Mouse (Mus musculus): ENCODE measurements around the gene Lbhd1.

The Lbhd1 gene

DNA sequence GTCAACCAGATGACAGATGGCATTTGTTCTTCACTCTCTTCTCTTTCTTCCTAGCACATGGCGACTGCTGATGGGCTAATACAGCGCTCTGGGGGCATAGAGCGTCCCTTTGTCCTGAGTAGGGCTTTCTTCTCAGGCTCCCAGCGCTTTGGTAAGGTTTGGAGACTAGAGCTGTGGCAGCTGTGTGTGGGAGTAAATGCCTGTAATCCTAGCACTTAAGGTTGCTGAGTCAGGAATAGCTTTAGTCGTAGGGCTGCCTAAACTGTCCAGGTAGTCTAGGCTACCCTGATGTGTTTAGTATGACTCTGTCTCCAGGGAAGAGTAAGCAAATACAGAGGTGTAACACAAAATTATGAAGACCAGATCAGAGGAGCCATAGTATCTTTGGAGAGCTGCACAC lies 28.3 kb downstream of the Lbhd1 start:
- DNase-seq (ENCODE audit: low spot score): no peak

DNA sequence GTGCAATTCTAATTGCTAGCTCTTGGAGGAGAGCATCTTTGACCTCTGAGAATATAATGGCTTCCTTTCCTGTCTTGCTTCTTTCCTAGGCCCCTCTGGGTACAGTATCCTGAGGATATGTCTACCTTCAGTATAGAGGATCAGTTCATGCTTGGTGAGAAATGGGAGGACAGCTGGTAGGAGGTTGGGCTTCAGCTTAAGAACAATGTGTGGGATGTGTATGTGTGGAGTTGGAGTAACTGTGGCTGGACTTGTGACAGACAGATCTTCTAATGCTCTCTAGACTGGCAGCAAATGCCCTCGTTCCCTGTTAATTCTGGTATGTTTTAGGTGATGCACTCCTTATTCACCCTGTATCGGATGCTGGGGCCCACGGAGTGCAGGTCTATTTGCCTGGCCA lies 30.7 kb downstream of the Lbhd1 start:
- no peak for DNase-seq (ENCODE audit: low spot score)

DNA sequence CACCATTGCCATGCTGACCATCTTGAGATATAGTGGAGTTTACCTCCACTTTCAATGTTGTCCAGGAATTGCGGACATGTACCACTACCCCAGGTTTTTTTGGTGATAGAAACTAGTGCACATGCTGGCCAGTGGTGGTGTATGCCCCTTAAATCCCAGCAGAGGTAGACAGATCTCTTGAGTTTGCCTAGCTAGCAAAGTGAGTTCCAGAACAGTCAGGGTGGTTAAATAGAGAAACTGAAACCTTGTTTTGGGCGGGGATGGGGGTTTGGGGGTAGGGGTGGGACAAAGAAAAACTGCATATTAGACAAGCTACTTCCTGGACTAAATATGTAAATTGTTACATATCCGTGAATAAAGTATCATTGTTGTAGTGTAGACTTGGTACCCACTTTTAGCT lies 35.5 kb downstream of the Lbhd1 start:
- no peak for DNase-seq (ENCODE audit: low spot score)

DNA sequence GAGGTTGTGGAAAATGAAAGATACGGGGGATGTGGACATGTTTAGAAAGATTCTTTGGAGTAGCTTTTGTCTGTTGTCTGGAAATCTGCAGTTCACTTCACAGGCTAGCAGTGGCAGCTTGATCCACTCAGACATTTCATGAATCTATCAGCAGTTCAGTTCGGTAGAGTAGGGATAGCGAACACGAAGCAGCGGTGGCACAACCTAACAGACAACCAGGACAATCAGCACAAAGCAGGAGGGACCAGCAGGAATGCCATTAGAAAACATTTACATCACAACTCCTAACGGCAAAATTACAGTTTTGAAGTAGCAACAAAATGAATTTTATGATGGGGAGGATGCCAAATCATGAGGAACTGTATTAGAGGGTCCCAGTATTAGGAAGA lies 36.1 kb downstream of the Lbhd1 start:
- no peak for DNase-seq (ENCODE audit: low spot score)

DNA sequence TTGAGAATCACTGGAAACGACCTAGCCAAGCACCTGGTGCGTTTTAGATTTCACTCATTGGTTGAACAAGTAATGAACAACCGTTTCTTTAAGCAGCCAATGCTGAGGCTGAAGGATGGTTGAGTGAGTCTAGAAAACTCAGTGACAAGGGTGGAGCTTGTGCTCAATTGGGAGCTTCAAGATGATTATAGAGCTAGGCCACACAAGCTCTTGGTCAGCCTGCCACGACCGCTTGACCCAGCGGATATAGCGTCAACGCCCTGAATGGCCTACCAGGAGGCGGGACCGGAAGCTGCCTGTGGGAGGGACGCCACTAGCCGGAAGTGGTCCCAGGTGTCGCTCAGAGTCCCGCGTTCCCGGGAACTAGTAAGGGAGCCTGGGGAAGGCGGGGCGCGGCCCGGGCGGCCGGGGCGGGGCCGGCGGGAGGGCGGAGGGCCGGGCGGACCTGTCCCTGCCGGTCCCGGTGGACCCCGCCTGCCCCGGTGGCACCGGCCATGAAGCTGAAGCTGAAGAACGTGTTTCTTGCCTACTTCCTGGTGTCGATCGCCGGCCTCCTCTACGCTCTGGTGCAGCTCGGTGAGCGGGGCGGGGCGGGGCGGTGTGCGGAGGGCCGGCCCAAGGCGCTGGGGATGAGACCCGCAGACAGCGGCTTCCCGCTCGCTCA lies 36.7 kb downstream of the Lbhd1 start, which contains the start of gene B3gat3:
TSS of gene B3gat3 (plus strand) at position 302 of the 664 bp plus-strand sequence.
- peak; percentile 92 for DNase-seq (ENCODE audit: low spot score)

DNA sequence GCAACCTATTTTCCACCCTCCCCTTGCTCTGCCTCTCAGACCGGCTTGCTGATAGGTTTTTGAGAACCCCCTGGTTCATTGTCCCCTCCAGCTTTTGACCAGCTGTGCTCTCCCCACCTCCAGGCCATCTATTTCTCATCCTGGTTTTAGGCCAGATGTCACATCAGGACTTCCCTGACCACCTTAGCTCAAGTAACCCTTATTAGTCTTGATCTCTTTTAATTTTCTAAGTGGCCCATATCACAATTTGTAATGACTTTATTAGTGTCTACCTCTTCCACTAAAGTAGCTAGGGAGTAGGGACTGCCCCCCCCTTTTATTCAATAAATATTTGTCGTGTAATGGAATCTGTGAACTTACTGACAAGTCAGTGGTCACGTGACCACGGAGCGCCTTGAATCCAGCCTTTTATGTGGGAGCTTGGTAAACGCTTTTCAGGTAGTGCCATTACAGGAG lies 37.3 kb downstream of the Lbhd1 start:
- no peak for DNase-seq (ENCODE audit: low spot score)

DNA sequence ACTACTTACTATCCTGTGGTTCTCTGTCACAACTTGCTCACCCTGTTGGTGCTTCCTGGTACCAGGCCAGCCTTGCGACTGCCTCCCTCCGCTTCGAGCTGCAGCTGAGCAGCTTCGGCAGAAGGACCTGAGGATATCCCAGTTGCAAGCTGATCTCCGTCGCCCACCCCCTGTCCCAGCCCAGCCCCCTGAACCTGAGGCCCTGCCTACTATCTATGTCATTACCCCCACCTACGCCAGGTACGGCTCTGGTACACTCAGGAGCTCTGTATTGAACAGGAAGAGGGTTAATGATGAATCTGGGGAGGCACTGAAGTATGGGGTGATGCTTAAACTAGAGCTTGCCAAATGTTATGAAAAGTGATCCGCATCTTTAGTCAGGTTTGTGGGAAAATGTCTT lies 38.2 kb downstream of the Lbhd1 start:
- DNase-seq (ENCODE audit: low spot score): no peak

DNA sequence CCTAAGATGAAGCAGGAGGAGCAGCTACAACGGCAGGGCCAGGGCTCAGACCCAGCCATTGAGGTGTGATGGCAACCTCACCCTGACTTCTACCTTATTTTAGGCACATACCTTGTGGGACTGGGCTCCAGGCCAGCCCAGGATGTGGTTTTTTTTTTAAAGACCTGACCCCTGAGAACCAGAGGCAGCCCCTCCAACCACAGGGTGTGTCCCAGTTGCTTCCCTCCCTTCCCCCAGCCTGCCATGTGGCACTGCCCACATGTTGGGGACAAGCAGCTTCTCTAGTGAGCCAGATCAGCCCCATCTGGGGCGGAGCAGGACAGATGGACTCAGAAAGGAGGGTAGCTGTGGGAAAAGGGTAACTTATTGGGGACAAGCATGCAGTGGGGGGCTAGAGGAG lies 43.2 kb downstream of the Lbhd1 start:
- DNase-seq (ENCODE audit: low spot score): no peak

DNA sequence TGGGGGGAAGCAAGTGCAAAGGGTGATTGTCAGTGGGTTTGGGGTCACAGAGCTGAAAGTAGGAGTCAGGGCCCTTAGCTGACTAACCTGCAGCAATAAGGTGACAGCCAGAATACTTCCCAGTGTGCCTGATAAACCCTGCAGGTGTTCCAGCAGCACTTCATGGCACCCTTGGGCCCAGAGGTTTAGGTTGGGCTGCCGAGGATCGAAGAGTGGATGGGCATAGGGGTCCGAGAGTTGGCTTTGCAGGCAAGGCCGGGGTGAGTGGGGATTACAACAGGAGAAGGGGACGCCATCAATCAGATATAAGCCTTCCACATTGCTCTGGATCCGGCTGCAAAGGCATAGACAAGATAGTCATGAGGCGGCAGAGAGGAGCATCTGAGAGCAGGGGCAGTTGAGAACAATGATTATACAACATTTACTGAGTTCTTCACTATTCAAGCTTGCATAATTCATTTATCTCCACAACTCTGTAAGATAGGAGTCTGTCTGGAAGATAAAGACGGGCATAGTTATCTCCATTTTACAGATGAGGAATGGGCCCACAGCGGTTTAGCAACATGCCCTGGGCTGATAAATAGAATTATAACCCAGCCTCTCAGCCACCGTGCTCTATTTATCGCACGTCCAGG lies 44.5 kb downstream of the Lbhd1 start:
- no peak for DNase-seq (ENCODE audit: low spot score)

DNA sequence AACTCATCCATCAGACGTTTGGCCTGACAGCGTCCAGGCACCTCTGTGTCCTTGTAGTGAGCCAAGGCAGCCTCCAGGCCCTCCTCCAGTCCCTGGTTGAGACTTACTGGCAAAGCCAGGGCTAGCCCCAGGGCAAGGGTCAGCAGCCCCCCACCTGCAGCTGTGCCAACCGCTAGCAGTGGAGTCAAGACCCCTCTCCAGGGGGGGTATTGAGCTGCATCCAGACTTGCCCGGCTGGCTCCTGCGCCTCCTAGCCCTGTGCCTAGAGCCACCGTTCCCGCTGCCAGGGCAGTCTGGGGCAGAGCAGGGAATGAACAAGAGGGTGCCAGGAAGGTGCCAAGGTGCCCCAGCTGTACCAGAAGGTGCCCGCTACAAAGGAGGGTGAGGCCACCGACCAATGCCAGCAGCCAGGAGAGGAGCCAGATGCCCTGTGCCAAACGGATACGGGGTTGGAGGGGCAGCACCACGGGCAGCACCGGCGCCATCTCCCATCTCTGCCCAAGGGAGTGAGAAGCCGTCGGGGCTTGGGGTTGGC lies 45.2 kb downstream of the Lbhd1 start:
- DNase-seq (ENCODE audit: low spot score): no peak

DNA sequence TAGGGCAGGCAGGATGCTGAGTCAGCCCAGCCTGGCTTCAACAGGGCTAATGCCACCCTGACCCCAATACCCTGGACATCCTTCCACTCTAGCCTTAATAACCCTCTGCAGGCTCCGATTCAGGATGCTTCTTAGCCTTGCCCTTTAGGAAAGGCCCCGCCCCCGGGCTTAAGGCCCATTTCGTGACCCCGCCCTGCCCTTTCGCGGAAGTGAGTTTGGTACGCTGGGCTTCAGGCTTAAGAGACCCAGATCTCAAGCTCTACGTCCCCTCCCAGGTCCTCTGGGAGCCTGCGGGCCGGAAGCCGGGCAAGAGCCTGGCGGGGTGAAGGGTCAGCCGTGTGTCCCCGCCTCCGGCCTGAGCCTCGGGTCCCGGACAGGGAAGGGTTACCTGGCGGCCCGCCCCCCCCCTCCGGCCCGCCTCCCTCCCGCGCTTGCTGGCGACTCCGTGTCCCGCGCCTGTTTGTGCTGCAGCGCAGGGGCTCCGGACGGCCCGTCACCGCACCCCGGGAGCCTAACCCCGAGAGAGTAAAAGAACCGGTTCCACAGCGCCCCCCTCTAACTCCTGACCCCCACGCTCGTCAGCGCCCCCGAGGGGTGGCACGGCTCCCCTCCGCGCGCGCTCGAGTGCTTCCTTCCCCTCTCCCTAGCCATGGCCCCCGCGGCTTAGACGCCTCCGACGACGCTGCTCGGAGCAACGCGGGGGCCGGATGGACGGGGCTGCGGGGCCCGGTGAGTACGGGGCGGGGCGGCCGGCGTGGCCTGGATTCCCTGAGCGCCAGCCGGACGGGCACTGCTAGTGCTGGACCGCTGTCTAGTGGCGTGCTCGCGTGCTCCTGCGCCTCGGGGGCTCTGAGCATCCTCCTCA lies 45.9 kb downstream of the Lbhd1 start, which contains the start of the genes Rom1 and Eml3:
TSS of gene Rom1 (minus strand) at position 133 of the 865 bp plus-strand sequence.
TSS of gene Eml3 (plus strand) at position 329 of the 865 bp plus-strand sequence.
- DNase-seq (ENCODE audit: low spot score): peak; percentile 84

DNA sequence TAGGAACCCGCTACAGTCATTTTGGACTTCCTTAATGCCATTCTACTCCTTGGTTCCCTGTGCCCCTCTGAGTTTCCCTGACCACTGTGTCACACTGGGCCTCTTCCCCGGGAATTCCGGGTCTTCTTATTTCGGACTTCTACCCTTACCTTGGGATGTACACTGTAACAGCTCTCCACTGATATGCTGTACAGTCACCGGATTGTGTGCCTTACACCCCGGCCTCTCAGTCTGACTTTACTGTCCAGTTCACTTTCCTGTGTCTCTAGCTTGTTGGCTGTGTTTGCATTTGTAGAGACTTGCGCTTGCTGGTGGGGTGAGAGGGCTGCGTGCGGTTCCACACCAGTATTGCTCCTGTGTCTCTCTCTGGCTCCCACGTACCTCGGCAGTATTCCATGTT lies 46.6 kb downstream of the Lbhd1 start:
- DNase-seq (ENCODE audit: low spot score): no peak

DNA sequence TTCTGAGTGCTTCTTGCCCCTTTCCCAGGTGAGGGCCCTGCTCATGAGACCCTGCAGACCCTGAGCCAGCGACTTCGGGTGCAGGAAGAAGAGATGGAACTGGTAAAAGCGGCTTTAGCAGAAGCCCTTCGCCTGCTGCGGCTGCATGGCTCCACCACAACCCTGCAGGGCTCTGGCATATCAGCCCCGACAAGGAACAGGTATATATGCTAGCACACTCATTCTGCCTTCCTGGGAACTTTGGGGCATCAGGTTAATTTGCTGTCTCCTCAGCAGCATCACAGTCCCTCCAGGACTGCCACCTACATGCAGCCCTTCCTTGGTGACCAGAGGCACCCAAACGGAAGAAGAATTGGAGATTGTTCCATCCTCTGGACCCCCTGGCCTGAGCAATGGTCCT lies 47.2 kb downstream of the Lbhd1 start:
- no peak for DNase-seq (ENCODE audit: low spot score)

DNA sequence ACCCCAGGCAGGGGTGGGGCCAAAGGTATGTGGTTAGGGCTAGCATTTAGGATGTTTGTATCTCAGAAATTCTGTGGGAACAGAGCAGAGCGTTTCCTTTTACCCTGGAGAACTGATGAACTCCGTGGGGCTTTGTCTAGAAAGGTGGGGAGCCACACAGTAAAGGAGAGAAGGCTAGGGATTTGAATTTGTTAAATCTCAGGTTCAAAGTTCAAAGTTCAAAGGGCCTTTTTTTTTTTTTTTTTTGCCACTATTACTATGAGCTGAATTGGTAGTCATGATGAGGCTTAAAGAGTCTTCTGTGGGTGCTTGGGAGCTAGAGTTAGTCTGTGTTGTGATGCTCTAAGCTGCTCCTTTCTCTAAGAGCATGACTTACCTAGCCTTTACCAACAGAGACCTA lies 53.2 kb downstream of the Lbhd1 start:
- no peak for DNase-seq (ENCODE audit: low spot score)

DNA sequence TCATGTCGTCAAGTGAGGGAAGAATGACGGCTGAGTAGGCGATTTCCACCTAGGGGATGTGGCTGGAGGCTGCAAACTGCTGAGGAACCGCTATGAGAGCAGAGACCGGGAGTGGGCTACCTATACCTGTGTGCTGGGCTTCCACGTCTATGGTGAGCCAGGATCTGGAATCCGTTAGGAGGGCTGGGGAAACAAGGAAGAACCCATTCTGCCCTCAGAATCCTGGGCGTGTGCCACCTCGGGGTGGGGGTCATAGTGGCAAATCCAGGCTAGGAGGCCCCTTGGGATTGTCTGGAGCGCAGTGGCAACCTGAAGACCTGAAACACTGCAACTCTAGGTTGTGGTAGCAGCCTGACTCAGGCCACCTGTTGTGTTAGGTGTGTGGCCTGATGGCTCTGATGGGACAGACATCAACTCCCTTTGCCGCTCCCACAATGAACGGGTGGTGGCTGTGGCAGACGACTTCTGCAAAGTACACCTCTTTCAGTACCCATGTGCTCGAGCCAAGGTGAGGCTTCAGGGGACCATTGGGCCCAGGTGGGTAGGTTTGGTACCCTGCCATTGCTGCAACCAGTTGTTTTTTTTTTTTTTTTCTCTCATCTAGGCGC lies 57.1 kb downstream of the Lbhd1 start:
- DNase-seq (ENCODE audit: low spot score): no peak

DNA sequence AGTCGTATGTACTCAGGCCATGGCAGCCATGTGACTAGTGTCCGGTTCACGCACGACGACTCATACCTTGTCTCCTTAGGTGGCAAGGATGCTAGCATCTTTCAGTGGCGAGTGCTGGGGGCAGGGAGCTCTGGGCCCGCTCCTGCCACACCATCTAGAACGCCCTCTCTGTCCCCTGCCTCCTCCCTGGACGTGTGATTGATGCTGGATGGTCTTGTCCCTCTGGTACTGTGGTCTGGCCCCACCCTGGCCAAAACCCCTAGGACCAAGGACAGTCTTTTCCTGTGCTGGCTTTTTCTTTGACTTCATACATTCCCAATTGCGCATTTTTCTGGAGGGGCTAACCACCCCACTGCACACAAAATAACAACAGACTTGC lies 57.6 kb downstream of the Lbhd1 start:
- DNase-seq (ENCODE audit: low spot score): no peak

DNA sequence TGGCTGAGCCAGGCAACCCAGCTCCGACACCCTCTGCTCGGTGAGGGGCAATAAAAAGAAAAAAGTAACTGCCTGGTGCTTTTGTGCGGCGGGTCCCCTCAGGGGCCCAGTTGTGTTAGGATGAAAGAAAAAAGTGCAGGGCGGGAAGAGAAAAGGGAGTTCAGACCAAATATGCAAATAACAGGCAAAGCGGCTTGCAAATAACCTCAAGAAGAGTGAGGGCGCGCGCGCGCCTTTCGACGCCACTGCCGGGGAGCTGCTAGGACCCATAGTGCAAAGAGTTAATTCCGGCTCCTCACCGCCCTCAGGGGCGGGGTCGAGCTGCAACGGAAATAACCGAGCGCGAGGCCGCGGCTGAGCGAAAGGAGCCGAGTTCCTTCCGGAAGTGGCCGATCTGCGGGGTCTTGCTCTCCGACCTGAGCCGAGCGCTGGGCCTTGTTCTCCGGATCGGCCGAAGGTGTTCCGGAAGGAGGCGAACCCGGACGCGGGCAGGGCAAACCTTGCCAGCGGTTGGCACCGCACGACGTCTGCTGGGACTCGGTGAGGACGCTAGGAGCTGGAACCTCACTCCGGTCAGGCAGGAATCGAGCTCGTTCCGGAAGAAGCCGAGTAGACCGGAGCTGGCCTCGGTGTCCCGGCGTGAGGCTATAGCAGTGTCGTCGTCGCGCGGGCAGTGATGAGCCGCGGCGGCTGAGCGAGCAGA lies 58.1 kb downstream of the Lbhd1 start, which contains the start of gene Mta2:
TSS of gene Mta2 (plus strand) at position 361 of the 703 bp plus-strand sequence.
- DNase-seq (ENCODE audit: low spot score): peak; percentile 95

All from urinary bladder, postnatal 25 days (tissue).